Mouse (Mus musculus): Measurements from ENCODE around the gene Fahd1.

GRCm38 (mm10) chr17:24867914-24868313 is 17.8 kb upstream of the Fahd1 start:
- no peak for TF ChIP-seq POLR2A (IDR thresholded peaks at IDR 0.05; ENCODE audit: low read depth, low read length)
- TF ChIP-seq CTCF (IDR thresholded peaks at IDR 0.05; ENCODE audit: borderline replicate concordance, insufficient read depth, low read length), result no peak
